Mouse (Mus musculus) thymus, postnatal 25 days (tissue): ENCODE results near the gene Hdac4.

ENCODE experiments used
- DNase-seq: peaks from one replicate; pipeline ENCODE4 v3.0.0; 2022

The Hdac4 gene

GRCm38 (mm10) chr1:92014496-92014895, 181.0 kb downstream of the Hdac4 start:
- no peak for DNase-seq

GRCm38 (mm10) chr1:92006666-92007065, 188.8 kb downstream of the Hdac4 start:
- no peak for DNase-seq

GRCm38 (mm10) chr1:92005617-92005940, 189.9 kb downstream of the Hdac4 start:
- no peak for DNase-seq

- no peak for DNase-seq
These were observed 190.4 kb downstream of the Hdac4 start for GRCm38 (mm10) chr1:92004906-92005616.

- no peak for DNase-seq
These were observed 191.4 kb downstream of the Hdac4 start for GRCm38 (mm10) chr1:92004122-92004521.

- DNase-seq, result no peak
These were observed 195.3 kb downstream of the Hdac4 start for GRCm38 (mm10) chr1:92000226-92000625.

GRCm38 (mm10) chr1:91993658-91994165, 201.8 kb downstream of the Hdac4 start:
- DNase-seq, result no peak

GRCm38 (mm10) chr1:91992652-91993051, 202.8 kb downstream of the Hdac4 start:
- DNase-seq, result no peak

GRCm38 (mm10) chr1:91991597-91991996, 203.9 kb downstream of the Hdac4 start:
- DNase-seq, result no peak

- no peak for DNase-seq
These were observed 204.6 kb downstream of the Hdac4 start for GRCm38 (mm10) chr1:91990852-91991251.

- DNase-seq, result no peak
These were observed 206.6 kb downstream of the Hdac4 start for GRCm38 (mm10) chr1:91988866-91989265.

GRCm38 (mm10) chr1:91987431-91987830, 208.1 kb downstream of the Hdac4 start:
- no peak for DNase-seq

GRCm38 (mm10) chr1:91985783-91986182, 209.7 kb downstream of the Hdac4 start:
- DNase-seq, result no peak

GRCm38 (mm10) chr1:91984507-91984906, 211.0 kb downstream of the Hdac4 start:
- DNase-seq, result peak; percentile 16

GRCm38 (mm10) chr1:91981381-91981780, 214.1 kb downstream of the Hdac4 start:
- no peak for DNase-seq

- no peak for DNase-seq
These were observed 217.1 kb downstream of the Hdac4 start for GRCm38 (mm10) chr1:91978443-91978842.

GRCm38 (mm10) chr1:91968710-91969379, 226.7 kb downstream of the Hdac4 start:
- peak; percentile 34 for DNase-seq

GRCm38 (mm10) chr1:91967041-91967440, 228.5 kb downstream of the Hdac4 start:
- no peak for DNase-seq

GRCm38 (mm10) chr1:91964486-91965335, 230.8 kb downstream of the Hdac4 start:
- no peak for DNase-seq

GRCm38 (mm10) chr1:91962256-91962655, 233.2 kb downstream of the Hdac4 start:
- peak; percentile 70 for DNase-seq

- no peak for DNase-seq
These were observed 234.3 kb downstream of the Hdac4 start for GRCm38 (mm10) chr1:91961231-91961630.

GRCm38 (mm10) chr1:91959891-91960290, 235.6 kb downstream of the Hdac4 start:
- no peak for DNase-seq

GRCm38 (mm10) chr1:91959044-91959443, 236.5 kb downstream of the Hdac4 start:
- DNase-seq, result no peak

- no peak for DNase-seq
These were observed 239.3 kb downstream of the Hdac4 start for GRCm38 (mm10) chr1:91956229-91956628.
